Mouse (Mus musculus) CH12.LX (cell line): Measurements from ENCODE around the gene Chid1. TPM values are rescaled to one million over a fixed set of nuclear protein-coding genes. Genes with fewer than 3 reads are reported as not detected.

Experiments
- DNase-seq: peaks from one replicate; pipeline ENCODE4 v3.0.0-alpha.2; 2013; ENCODE audit errors: extremely low read depth
- H3K27ac ChIP-seq: 2 replicates; pipeline ENCODE4 v1.5.1; 2012; ENCODE audit warnings: low read depth, mild to moderate bottlenecking, control low read depth, moderate library complexity; ENCODE audit not compliant: insufficient read depth
- H3K27me3 ChIP-seq: replicated peaks from 2 replicates; pipeline ENCODE3; 2012; ENCODE audit warnings: inconsistent platforms
- H3K36me3 ChIP-seq, 2 experiments: replicated peaks in 1 of 2; 2 replicates each; pipeline versions ENCODE3 to v1.6.1; 2012; ENCODE audit warnings: inconsistent platforms in 1 of 2, low read length in 1 of 2, mild to moderate bottlenecking in 1 of 2, mixed read lengths in 1 of 2, moderate library complexity in 1 of 2; ENCODE audit not compliant: control insufficient read depth in 1 of 2, insufficient read depth in 1 of 2
- H3K4me1 ChIP-seq, 2 experiments: 2 replicates each; pipeline ENCODE4 v1.6.1; 2012; ENCODE audit warnings: inconsistent platforms in 1 of 2, moderate library complexity in 1 of 2; ENCODE audit not compliant: insufficient read depth in 2 of 2, control insufficient read depth in 1 of 2
- H3K4me2 ChIP-seq: 2 replicates; pipeline ENCODE4 v1.6.1; 2012; ENCODE audit warnings: low read depth, mild to moderate bottlenecking, control low read depth; ENCODE audit not compliant: poor library complexity, insufficient read depth, severe bottlenecking
- H3K4me3 ChIP-seq, 3 experiments: fragments of 150-350 bp in 1 of 3; sonication (generic) in 1 of 3; replicated peaks in 1 of 3; 2 replicates each; pipeline versions ENCODE3 to v1.5.1; 2011 to 2012; ENCODE audit warnings: low read depth in 2 of 3, low read length in 2 of 3, mild to moderate bottlenecking in 2 of 3, moderate library complexity in 2 of 3, control low read depth in 1 of 3, improper control_type of control experiment in 1 of 3, inconsistent platforms in 1 of 3, mixed read lengths in 1 of 3; ENCODE audit not compliant: poor library complexity in 1 of 3
- H3K79me2 ChIP-seq: replicated peaks from 2 replicates; pipeline ENCODE4 v1.6.1; 2012; ENCODE audit warnings: mild to moderate bottlenecking, moderate library complexity; ENCODE audit not compliant: control insufficient read depth, poor library complexity, insufficient read depth, severe bottlenecking; ENCODE audit errors: extremely low read depth
- H3K9ac ChIP-seq: 2 replicates; pipeline ENCODE4 v1.6.1; 2012; ENCODE audit warnings: low read depth, mild to moderate bottlenecking, control low read depth, moderate library complexity; ENCODE audit not compliant: insufficient read depth
- H3K9me3 ChIP-seq: replicated peaks from 2 replicates; pipeline ENCODE3; 2012; ENCODE audit warnings: low read length, inconsistent platforms, mixed read lengths
- BHLHE40 ChIP-seq: IDR thresholded peaks from 2 replicates; pipeline ENCODE4 v1.6.1; 2011; ENCODE audit warnings: mild to moderate bottlenecking, low read depth, low read length, improper control_type of control experiment
- CHD1 ChIP-seq: IDR thresholded peaks from 2 replicates; pipeline ENCODE4 v1.6.1; 2012; ENCODE audit warnings: low read depth, low read length, improper control_type of control experiment, inconsistent platforms
- CHD2 ChIP-seq: IDR thresholded peaks from 2 replicates; pipeline ENCODE4 v1.6.1; 2011; ENCODE audit warnings: low read length, improper control_type of control experiment
- E2F4 ChIP-seq: IDR thresholded peaks from 2 replicates; pipeline ENCODE4 v1.6.1; 2011; ENCODE audit warnings: low read depth, low read length, improper control_type of control experiment; ENCODE audit not compliant: insufficient replicate concordance
- ELF1 ChIP-seq: IDR thresholded peaks from 2 replicates; pipeline ENCODE4 v1.6.1; 2014; ENCODE audit warnings: low read depth, mild to moderate bottlenecking, inconsistent platforms, low read length, improper control_type of control experiment
- EP300 ChIP-seq: IDR thresholded peaks from 2 replicates; pipeline ENCODE4 v1.6.1; 2011; ENCODE audit warnings: low read length, improper control_type of control experiment
- HCFC1 ChIP-seq: IDR thresholded peaks from 2 replicates; pipeline ENCODE4 v1.6.1; 2012; ENCODE audit warnings: low read depth, mild to moderate bottlenecking, inconsistent platforms, low read length, improper control_type of control experiment
- JUND ChIP-seq: conservative IDR thresholded peaks from 2 replicates; pipeline ENCODE4 v1.6.1; 2011; ENCODE audit warnings: low read depth, low read length, improper control_type of control experiment
- KAT2A ChIP-seq: IDR thresholded peaks from 2 replicates; pipeline ENCODE4 v1.6.1; 2012; ENCODE audit warnings: low read length, improper control_type of control experiment, inconsistent platforms; ENCODE audit not compliant: insufficient replicate concordance
- MAFK ChIP-seq: IDR thresholded peaks from 2 replicates; pipeline ENCODE4 v1.6.1; 2011; ENCODE audit warnings: low read length, improper control_type of control experiment; ENCODE audit not compliant: insufficient replicate concordance
- MAX ChIP-seq: IDR thresholded peaks from 2 replicates; pipeline ENCODE4 v1.6.1; 2011; ENCODE audit warnings: low read length, improper control_type of control experiment
- MXI1 ChIP-seq: IDR thresholded peaks from 2 replicates; pipeline ENCODE4 v1.6.1; 2011; ENCODE audit warnings: mild to moderate bottlenecking, low read depth, low read length, improper control_type of control experiment
- NELFE ChIP-seq: IDR thresholded peaks from 2 replicates; pipeline ENCODE4 v1.6.1; 2011; ENCODE audit warnings: low read depth, low read length, improper control_type of control experiment
- NRF1 ChIP-seq: IDR thresholded peaks from 2 replicates; pipeline ENCODE4 v1.6.1; 2014; ENCODE audit warnings: low read depth, mild to moderate bottlenecking, inconsistent platforms, low read length, improper control_type of control experiment, moderate library complexity
- PAX5 ChIP-seq: IDR thresholded peaks from 2 replicates; pipeline ENCODE4 v1.6.1; 2012; ENCODE audit warnings: low read length, inconsistent platforms, mixed read lengths
- POLR2A ChIP-seq: IDR thresholded peaks from 2 replicates; pipeline ENCODE4 v1.6.1; 2011; ENCODE audit warnings: low read depth, mild to moderate bottlenecking, improper control_type of control experiment, low read length
- RAD21 ChIP-seq: IDR thresholded peaks from 2 replicates; pipeline ENCODE4 v1.6.1; 2011; ENCODE audit warnings: low read depth, mild to moderate bottlenecking, low read length, improper control_type of control experiment, moderate library complexity
- SIN3A ChIP-seq: IDR thresholded peaks from 2 replicates; pipeline ENCODE4 v1.6.1; 2012; ENCODE audit warnings: low read length, improper control_type of control experiment, inconsistent platforms
- TBP ChIP-seq: conservative IDR thresholded peaks from 2 replicates; pipeline ENCODE4 v1.6.1; 2011; ENCODE audit warnings: low read depth, low read length, improper control_type of control experiment
- TCF12 ChIP-seq: IDR thresholded peaks from 2 replicates; pipeline ENCODE4 v1.6.1; 2014; ENCODE audit warnings: low read depth, mild to moderate bottlenecking, inconsistent platforms, low read length, improper control_type of control experiment
- UBTF ChIP-seq: IDR thresholded peaks from 2 replicates; pipeline ENCODE4 v1.6.1; 2012; ENCODE audit warnings: low read depth, mild to moderate bottlenecking, inconsistent platforms, low read length, improper control_type of control experiment, moderate library complexity
- ZC3H11A ChIP-seq: IDR thresholded peaks from 2 replicates; pipeline ENCODE4 v1.6.1; 2012; ENCODE audit warnings: low read depth, mild to moderate bottlenecking, inconsistent platforms, low read length, improper control_type of control experiment
- ZMIZ1 ChIP-seq: IDR thresholded peaks from 2 replicates; pipeline ENCODE4 v1.6.1; 2012; ENCODE audit warnings: low read depth, mild to moderate bottlenecking, inconsistent platforms, low read length, improper control_type of control experiment
- dilution Hi-C: fragments of 300-500 bp; cut with MboI; formaldehyde crosslinking; loops from 2 replicates; pipeline ENCODE4 v1.14.3; 2020; ENCODE audit warnings: low sequenced_read_pairs; ENCODE audit not compliant: extremely low pct_unique_long_range_greater_than_20kb, extremely low pct_ligation_motif_present
- in situ Hi-C: fragments of 300-500 bp; cut with MboI; formaldehyde crosslinking; loops from 3 replicates; pipeline ENCODE4 v1.14.3; 2019; ENCODE audit warnings: low sequenced_read_pairs, low pct_ligation_motif_present, low pct_unique_long_range_greater_than_20kb, mixed read lengths
- polyA plus RNA-seq: library from polyadenylated mRNA; unstranded; fragments of >175 nt; gene quantifications from 2 replicates; pipeline ENCODE4 v1.2.1, GENCODE M21; 2012; ENCODE audit warnings: low read depth; ENCODE audit not compliant: insufficient read length
- total RNA-seq, 2 experiments: library from RNA; depleted of rRNA; stranded (reverse); fragments of 300-350 nt in 1 of 2; fragments of >200 nt in 1 of 2; gene quantifications; 2 replicates each; pipeline ENCODE4 v1.2.3; 2012 to 2014

The Chid1 gene
- total and polyA plus RNA-seq, 3 experiments, result 27.0 to 50.5 (median 42.3) TPM

DNA sequence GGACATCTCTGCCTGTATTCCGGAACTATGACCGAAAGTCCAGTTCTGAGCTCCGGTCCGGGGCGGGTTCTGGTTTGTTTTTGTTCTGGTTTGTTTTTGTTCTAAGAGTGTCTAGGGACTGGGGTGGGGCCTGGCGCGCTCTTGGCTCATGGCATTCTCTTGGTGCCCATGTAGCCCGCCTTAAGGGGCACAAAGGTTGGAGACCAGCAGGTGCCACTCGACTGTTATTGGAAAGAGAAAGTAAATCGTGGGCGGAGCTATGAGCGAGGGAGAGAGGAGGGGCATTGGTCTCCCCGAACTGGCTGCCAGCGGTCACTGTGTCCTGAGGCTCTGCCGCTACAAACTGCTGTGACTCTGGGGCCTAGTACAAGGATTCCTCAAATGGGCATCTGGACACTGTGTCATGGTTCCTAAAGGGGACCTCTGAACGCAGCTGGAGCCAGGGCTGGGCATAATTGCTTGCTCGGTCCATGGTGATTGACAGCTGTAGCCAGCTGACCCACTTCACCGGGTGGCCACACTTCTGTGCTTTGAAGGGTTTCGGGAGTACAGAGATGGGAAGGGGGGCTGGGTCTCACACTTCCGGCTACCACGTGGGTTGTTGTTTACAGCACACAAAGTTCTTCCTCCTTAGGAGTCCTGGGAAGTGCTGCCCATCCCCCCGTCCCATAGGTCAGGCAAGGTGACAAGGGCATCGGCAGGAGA, 83.9 kb downstream of the Chid1 start:
- Histone ChIP-seq H3K4me3 (peak overlapping the region; percentile 77 to 96 (median 83)), H3K4me1 (peaks cover 11 to 29% of the 10 kb centered on the region in 2 experiments), H3K27ac (peak overlapping the region; percentile 66), H3K79me2 (no peaks in the 10 kb centered on the region), H3K9me3 (no peaks in the 10 kb centered on the region), H3K4me2 (peak overlapping the region; percentile 64)
- dilution Hi-C loops, result no loop called here
- no peak for DNase-seq
- TF ChIP-seq UBTF (no peak), BHLHE40 (no peak), CHD1 (no peak), HCFC1 (no peak), NELFE (no peak), MXI1 (peak; percentile 84; the same call in 1 of the 2 replicates), CHD2 (no peak), MAX (peak; percentile 87), KAT2A (no peak), SIN3A (peak; percentile 80), EP300 (no peak), ELF1 (0 out of 2 replicates have a peak, but pooled peaks have one; percentile 16), MAFK (no peak), ZMIZ1 (0 out of 2 replicates have a peak, but pooled peaks have one; percentile 6), E2F4 (no peak), ZC3H11A (no peak), PAX5 (no peak)
- TF ChIP-seq, all 38 proteins: peak for 5
- Histone ChIP-seq H3K27me3 (no peaks in the 10 kb centered on the region), H3K9ac (peak overlapping the region; percentile 41), H3K36me3 (peaks cover 38 to 57% of the 10 kb centered on the region in 2 experiments)
- in situ Hi-C loops, result no loop called here

- Histone ChIP-seq H3K4me1 (peaks cover 11 to 34% of the 10 kb centered on the region in 2 experiments), H3K27ac (peak within 1 kb of the TSS; percentile 66), H3K27me3 (no peaks in the 10 kb centered on the region), H3K79me2 (no peaks in the 10 kb centered on the region), H3K36me3 (peaks cover 43 to 57% of the 10 kb centered on the region in 2 experiments), H3K9me3 (no peaks in the 10 kb centered on the region), H3K4me3 (peak within 1 kb of the TSS; percentile 77 to 96 (median 83))
- in situ Hi-C loops (loop anchor here (5.0 kb wide), 1 partner anchor 43 kb away; the partner anchor contains the start of gene Gatd1), dilution Hi-C loops (no loop called here)
- peak; percentile 91 for DNase-seq
- no peak for TF ChIP-seq MAFK
- 0 out of 2 replicates have a peak, but pooled peaks have one; percentile 29 for TF ChIP-seq TBP
- peak; percentile 66; the same call in 1 of the 2 replicates for TF ChIP-seq SIN3A
- peak; percentile 63 for TF ChIP-seq HCFC1
- peak; percentile 85 for TF ChIP-seq MXI1
- no peak for TF ChIP-seq RAD21
- TF ChIP-seq MAX, result peak; percentile 56; the same call in 1 of the 2 replicates
- peak; percentile 64; the same call in 1 of the 2 replicates for TF ChIP-seq ZMIZ1
- no peak for TF ChIP-seq JUND
- 0 out of 2 replicates have a peak, but pooled peaks have one; percentile 12 for TF ChIP-seq KAT2A
- peak; percentile 71 for TF ChIP-seq ELF1
- peak; percentile 93 for TF ChIP-seq POLR2A
- no peak for TF ChIP-seq EP300
- peak; percentile 32; the same call in 1 of the 2 replicates for TF ChIP-seq CHD1
- TF ChIP-seq NELFE, result peak; percentile 91
- TF ChIP-seq TCF12, result 0 out of 2 replicates have a peak, but pooled peaks have one; percentile 3
- peak; percentile 71 for TF ChIP-seq NRF1
- TF ChIP-seq UBTF, result peak; percentile 98
- TF ChIP-seq, all 38 proteins: peak for 14
- Histone ChIP-seq H3K4me2 (peak within 1 kb of the TSS; percentile 89), H3K9ac (peak within 1 kb of the TSS; percentile 41)
These were observed 84.6 kb downstream of the Chid1 start, which contains the start of gene Pnpla2 for GRCm38 (mm10) chr7:141454967-141455551. Pnpla2 (plus strand) TSS chr7:141455198.
